Mouse (Mus musculus) MEL (cell line): ENCODE measurements around the gene Gabrr3.

Experiments used
- CHD2 ChIP-seq: IDR thresholded peaks from 2 replicates; pipeline ENCODE4 v1.6.1; 2011; ENCODE audit warnings: low read length, improper control_type of control experiment
- CTCF ChIP-seq, 3 experiments: IDR thresholded peaks in 2 of 3; conservative IDR thresholded peaks in 1 of 3; 2 replicates each; pipeline ENCODE4 v1.5.1; 2011 to 2012; ENCODE audit warnings: low read length in 3 of 3, low read depth in 2 of 3, mild to moderate bottlenecking in 2 of 3, improper control_type of control experiment in 1 of 3, inconsistent platforms in 1 of 3, mixed read lengths in 1 of 3, moderate library complexity in 1 of 3; ENCODE audit not compliant: control insufficient read depth in 1 of 3, insufficient read depth in 1 of 3, poor library complexity in 1 of 3, severe bottlenecking in 1 of 3
- RAD21 ChIP-seq: IDR thresholded peaks from 2 replicates; pipeline ENCODE4 v1.6.1; 2011; ENCODE audit warnings: mild to moderate bottlenecking, low read depth, low read length, improper control_type of control experiment

DNA sequence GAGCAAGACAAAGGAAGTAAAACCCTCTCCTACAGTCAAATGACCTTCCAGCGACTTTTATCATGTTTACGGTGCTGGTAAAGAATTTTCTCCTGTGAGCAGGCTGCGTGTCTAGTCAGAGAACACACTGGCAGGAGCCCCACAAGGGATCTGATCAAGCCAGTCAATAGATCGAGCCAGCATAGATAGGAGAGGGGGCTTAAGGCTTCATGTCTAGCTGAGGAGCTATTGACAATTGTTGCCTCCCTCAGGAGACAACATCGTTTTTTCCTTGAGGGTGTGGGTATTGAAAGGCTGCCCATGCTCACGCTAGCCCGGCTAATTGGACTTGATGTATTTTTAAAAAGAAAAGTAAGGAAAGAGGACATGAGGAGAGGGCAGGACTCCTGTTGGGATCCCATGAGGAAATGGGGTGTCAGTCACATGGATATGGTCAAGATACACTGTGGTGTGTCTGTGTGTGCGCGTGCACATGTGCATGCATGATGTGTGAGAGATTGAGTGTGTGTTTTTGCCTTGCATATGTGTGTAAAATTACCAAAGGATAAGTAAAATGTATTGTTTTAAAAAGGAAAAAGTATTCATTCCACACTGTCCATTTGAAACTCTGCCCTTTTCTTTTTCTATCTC is 13.2 kb downstream of the Gabrr3 start:
- no peak for TF ChIP-seq CHD2
- TF ChIP-seq RAD21, result no peak
- TF ChIP-seq CTCF (IDR thresholded peaks at IDR 0.05 in 2 of 3, conservative IDR thresholded peaks at IDR 0.05 in 1 of 3; ENCODE audit: control insufficient read depth in 1 of 3, insufficient read depth in 1 of 3, low read depth in 2 of 3, low read length in 3 of 3, poor library complexity in 1 of 3, severe bottlenecking in 1 of 3), result no peak
